Mouse (Mus musculus): ENCODE data around the gene Sell. TPM values are rescaled to one million over a fixed set of nuclear protein-coding genes. Genes with fewer than 3 reads are reported as not detected.
"Not testable (repeated sequence)": the region's sequence is repeated elsewhere in the genome, so short reads cannot be mapped to it uniquely, and the experiment has no call there.

The Sell gene
- polyA plus RNA-seq (2015; fragmentation: Nextera tagmentation; extraction: Ambion mirVana) = 0.08 and 0.21 TPM in 2 replicates

DNA sequence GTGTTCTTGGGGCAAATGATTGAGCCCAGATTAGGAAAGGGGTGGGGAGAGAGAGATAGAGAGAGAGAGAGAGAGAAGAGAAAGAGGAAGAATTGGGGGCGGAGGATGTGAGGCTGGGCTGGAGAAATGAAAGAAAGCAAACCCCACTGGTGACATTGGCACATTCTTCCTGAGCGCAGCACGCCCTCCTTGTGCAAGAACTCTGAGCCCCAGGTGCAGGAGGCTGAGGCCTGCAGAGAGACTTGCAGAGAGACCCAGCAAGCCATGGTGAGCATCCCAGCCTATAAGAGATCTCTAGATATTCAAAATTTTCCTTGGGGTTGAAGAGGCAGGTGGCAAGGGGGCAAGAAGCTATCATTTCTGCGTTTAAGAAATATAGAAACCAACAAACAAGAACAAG lies at the start of gene Sell:
Sell (plus strand) TSS at position 58 of the 400 bp plus-strand sequence.
- no peak for TF ChIP-seq CTCF (IDR thresholded peaks at IDR 0.05; ENCODE audit: low read depth)
- no peak for TF ChIP-seq EP300 (optimal IDR thresholded peaks at IDR 0.05)
- Histone ChIP-seq H3K4me2 (replicated peaks; ENCODE audit: low read depth) (no peak within 1 kb of the TSS), H3K27ac (replicated peaks) (no peak within 1 kb of the TSS), H3K27me3 (ENCODE audit: control insufficient read depth, insufficient read depth, low read length) (no peaks in the 10 kb centered on the region), H3K4me1 (replicated peaks; ENCODE audit: control insufficient read depth, insufficient read depth) (no peaks in the 10 kb centered on the region), H3K4me3 (ENCODE audit: low read depth, low read length) (no peak within 1 kb of the TSS), H3K9me3 (ENCODE audit: control insufficient read depth, low read length) (no peaks in the 10 kb centered on the region), H3K36me3 (ENCODE audit: control insufficient read depth, insufficient read depth, low read length) (no peaks in the 10 kb centered on the region), H3K9ac (ENCODE audit: low read length) (no peak within 1 kb of the TSS)
- 68% methylated on average over 4 of the region's 4 CpGs for WGBS
- DNase-seq (ENCODE audit: low spot score) = no peak
- no peak for ATAC-seq (ENCODE audit: low FRiP score, low TSS enrichment)

DNA sequence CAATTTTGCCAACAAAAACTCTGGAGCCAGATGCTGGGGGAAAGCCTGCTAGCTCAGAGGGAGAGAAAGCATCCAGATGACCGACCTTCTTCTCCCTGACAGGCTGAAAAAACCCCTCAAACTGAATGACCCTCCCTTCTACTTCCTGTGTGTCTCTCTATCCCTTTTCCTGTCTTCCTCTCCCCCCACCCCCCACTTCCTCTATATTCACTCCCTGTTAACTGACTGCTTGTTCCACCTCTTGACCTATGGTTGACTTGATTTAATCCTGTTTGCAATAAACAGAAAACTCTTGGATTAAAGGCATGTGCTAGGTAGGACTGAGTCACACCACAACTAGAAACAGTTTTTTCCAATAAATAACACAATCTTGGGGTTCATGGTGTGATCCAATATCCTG lies 47.2 kb upstream of the Sell start:
- H3K9ac ChIP-seq (ENCODE audit: low read length) = no peak overlapping the region
- no peaks in the 10 kb centered on the region for H3K27me3 ChIP-seq (ENCODE audit: control insufficient read depth, insufficient read depth, low read length)
- H3K4me2 ChIP-seq (replicated peaks; ENCODE audit: low read depth) = no peak overlapping the region
- no peaks in the 10 kb centered on the region for H3K9me3 ChIP-seq (ENCODE audit: control insufficient read depth, low read length)
- DNase-seq (ENCODE audit: low spot score) = no peak
- ATAC-seq (ENCODE audit: low FRiP score, low TSS enrichment) = no peak
- TF ChIP-seq CTCF (IDR thresholded peaks at IDR 0.05; ENCODE audit: low read depth) (no peak), EP300 (optimal IDR thresholded peaks at IDR 0.05) (no peak)
- WGBS = 41% methylated on average over 1 of the region's 1 CpGs
- H3K36me3 ChIP-seq (ENCODE audit: control insufficient read depth, insufficient read depth, low read length) = no peaks in the 10 kb centered on the region
- H3K4me3 ChIP-seq (ENCODE audit: low read depth, low read length) = no peak overlapping the region
- no peak overlapping the region for H3K27ac ChIP-seq (replicated peaks)
- no peaks in the 10 kb centered on the region for H3K4me1 ChIP-seq (replicated peaks; ENCODE audit: control insufficient read depth, insufficient read depth)

DNA sequence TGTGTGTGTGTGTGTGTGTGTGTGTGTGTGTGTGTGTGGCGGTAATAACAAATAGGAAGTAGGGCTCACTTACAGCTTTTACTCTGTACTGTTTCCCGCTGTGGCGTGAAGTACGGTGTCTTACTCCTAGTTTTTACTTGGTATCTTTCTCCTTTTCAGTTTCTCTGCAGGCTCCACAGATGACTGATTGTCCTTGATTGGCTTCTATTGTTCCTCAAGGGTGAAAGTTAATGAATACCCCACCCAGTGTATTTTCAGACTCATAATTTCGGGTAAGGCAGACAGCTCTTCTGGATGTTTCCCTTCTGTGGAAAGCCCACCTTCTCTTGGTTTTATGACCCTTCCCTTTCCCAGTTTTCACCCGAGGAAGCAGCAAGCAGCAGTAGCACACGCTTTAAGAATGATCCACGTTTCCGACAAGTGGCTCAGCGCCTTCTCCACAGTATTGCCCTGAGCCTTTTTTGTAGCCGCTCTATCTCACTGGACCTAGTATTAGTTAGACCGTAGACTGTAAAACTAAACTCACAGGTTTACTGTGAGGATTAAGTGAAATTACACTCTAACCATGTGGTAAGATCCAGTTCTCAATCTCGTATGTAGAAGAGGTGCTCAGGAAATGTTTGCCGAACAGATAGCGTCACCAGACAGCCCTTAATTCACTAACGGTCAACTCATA lies 43.4 kb upstream of the Sell start:
- H3K9me3 ChIP-seq (ENCODE audit: control insufficient read depth, low read length) = no peaks in the 10 kb centered on the region
- H3K27ac ChIP-seq (replicated peaks) = no peak overlapping the region
- H3K27me3 ChIP-seq (ENCODE audit: control insufficient read depth, insufficient read depth, low read length) = no peaks in the 10 kb centered on the region
- no peak overlapping the region for H3K4me3 ChIP-seq (ENCODE audit: low read depth, low read length)
- no peaks in the 10 kb centered on the region for H3K4me1 ChIP-seq (replicated peaks; ENCODE audit: control insufficient read depth, insufficient read depth)
- WGBS = 78% methylated on average over 16 of the region's 16 CpGs
- no peak overlapping the region for H3K9ac ChIP-seq (ENCODE audit: low read length)
- no peak for ATAC-seq (ENCODE audit: low FRiP score, low TSS enrichment)
- no peak overlapping the region for H3K4me2 ChIP-seq (replicated peaks; ENCODE audit: low read depth)
- H3K36me3 ChIP-seq (ENCODE audit: control insufficient read depth, insufficient read depth, low read length) = no peaks in the 10 kb centered on the region
- DNase-seq (ENCODE audit: low spot score) = no peak
- no peak for TF ChIP-seq CTCF (IDR thresholded peaks at IDR 0.05; ENCODE audit: low read depth)
- TF ChIP-seq EP300 (optimal IDR thresholded peaks at IDR 0.05) = no peak

DNA sequence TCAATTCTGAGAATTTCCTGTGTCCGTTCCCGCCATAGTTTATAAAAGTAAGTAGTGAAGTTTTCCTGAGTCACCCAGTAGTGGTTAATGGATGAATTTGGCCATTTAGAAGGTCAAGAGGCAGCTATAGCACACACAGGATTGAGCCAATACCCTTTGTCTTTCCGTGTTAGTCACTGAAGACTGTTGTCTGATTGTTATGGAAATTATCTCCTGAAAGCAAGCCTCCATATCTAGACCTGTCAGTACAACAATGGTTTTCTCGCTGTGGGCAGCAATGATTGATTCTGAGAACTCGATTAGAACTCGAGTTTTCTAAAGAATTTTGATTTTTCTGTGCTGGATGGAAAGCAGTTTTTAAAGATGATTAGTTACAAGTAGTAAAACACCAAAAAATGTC lies 42.0 kb upstream of the Sell start:
- no peaks in the 10 kb centered on the region for H3K36me3 ChIP-seq (ENCODE audit: control insufficient read depth, insufficient read depth, low read length)
- no peak for DNase-seq (ENCODE audit: low spot score)
- no peaks in the 10 kb centered on the region for H3K27me3 ChIP-seq (ENCODE audit: control insufficient read depth, insufficient read depth, low read length)
- 33% methylated on average over 6 of the region's 6 CpGs for WGBS
- H3K4me1 ChIP-seq (replicated peaks; ENCODE audit: control insufficient read depth, insufficient read depth) = no peaks in the 10 kb centered on the region
- no peak for TF ChIP-seq EP300 (optimal IDR thresholded peaks at IDR 0.05)
- no peak for ATAC-seq (ENCODE audit: low FRiP score, low TSS enrichment)
- H3K9me3 ChIP-seq (ENCODE audit: control insufficient read depth, low read length) = no peaks in the 10 kb centered on the region
- H3K9ac ChIP-seq (ENCODE audit: low read length) = no peak overlapping the region
- no peak overlapping the region for H3K27ac ChIP-seq (replicated peaks)
- H3K4me3 ChIP-seq (ENCODE audit: low read depth, low read length) = no peak overlapping the region
- no peak overlapping the region for H3K4me2 ChIP-seq (replicated peaks; ENCODE audit: low read depth)

DNA sequence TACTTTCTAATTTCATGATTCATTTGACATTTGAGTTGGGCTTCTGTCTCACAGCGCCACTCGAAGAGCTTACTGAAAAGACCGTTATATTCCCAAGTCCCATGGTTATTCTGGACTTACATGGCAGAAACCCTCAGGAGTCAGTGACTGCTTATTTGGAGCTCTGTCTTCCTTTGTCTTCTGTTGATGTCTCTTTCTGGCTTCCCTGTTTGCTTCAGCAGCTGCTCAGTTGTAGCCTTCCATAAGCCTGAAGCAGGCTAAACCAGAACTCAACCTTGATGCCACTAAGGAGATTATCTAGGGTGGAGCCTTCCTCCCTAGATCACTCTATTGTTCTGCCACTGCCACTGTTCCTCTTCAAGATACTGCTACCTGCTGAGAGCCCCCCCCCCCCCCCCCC lies 41.0 kb upstream of the Sell start:
- 85% methylated on average over 3 of the region's 3 CpGs for WGBS
- not testable (repeated sequence) for H3K4me1 ChIP-seq (replicated peaks; ENCODE audit: control insufficient read depth, insufficient read depth); H3K27ac ChIP-seq (replicated peaks); H3K4me3 ChIP-seq (ENCODE audit: low read depth, low read length); H3K9me3 ChIP-seq (ENCODE audit: control insufficient read depth, low read length); H3K27me3 ChIP-seq (ENCODE audit: control insufficient read depth, insufficient read depth, low read length); H3K36me3 ChIP-seq (ENCODE audit: control insufficient read depth, insufficient read depth, low read length); DNase-seq (ENCODE audit: low spot score); H3K4me2 ChIP-seq (replicated peaks; ENCODE audit: low read depth); ATAC-seq (ENCODE audit: low FRiP score, low TSS enrichment); H3K9ac ChIP-seq (ENCODE audit: low read length)

DNA sequence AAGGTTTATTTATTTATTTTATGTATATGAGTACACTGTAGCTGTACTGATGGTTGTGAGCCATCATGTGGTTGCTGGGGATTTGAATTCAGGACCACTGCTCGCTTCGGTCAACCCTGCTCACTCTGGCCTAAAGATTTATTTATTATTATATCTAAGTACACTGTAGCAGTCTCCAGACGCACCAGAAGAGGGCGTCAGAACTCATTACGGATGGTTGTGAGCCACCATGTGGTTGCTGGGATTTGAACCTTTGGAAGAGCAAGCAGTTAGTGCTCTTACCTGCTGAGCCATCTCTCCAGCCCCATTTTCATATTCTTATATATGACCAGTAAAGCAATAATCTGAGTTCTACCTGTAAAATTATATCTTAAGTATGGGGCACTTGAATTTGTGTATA lies 39.7 kb upstream of the Sell start:
- not testable (repeated sequence) for H3K4me1 ChIP-seq (replicated peaks; ENCODE audit: control insufficient read depth, insufficient read depth); H3K9me3 ChIP-seq (ENCODE audit: control insufficient read depth, low read length); ATAC-seq (ENCODE audit: low FRiP score, low TSS enrichment); H3K27ac ChIP-seq (replicated peaks); H3K27me3 ChIP-seq (ENCODE audit: control insufficient read depth, insufficient read depth, low read length); H3K36me3 ChIP-seq (ENCODE audit: control insufficient read depth, insufficient read depth, low read length); H3K4me2 ChIP-seq (replicated peaks; ENCODE audit: low read depth); H3K4me3 ChIP-seq (ENCODE audit: low read depth, low read length); H3K9ac ChIP-seq (ENCODE audit: low read length); DNase-seq (ENCODE audit: low spot score)
- 78% methylated on average over 5 of the region's 5 CpGs for WGBS
